Mouse (Mus musculus) telencephalon, adult 2 months (tissue): Measurements from ENCODE around the gene Dok7.

Experiments used
- DNase-seq: peaks from one replicate; pipeline ENCODE4 v3.0.0-alpha.2; 2011; ENCODE audit warnings: low read depth, low spot score

Gene Dok7

GRCm38 (mm10) chr5:35057582-35057981 is 1.0 kb downstream of the Dok7 start:
- no peak for DNase-seq

GRCm38 (mm10) chr5:35058216-35058615 is 1.6 kb downstream of the Dok7 start:
- DNase-seq: no peak

DNA sequence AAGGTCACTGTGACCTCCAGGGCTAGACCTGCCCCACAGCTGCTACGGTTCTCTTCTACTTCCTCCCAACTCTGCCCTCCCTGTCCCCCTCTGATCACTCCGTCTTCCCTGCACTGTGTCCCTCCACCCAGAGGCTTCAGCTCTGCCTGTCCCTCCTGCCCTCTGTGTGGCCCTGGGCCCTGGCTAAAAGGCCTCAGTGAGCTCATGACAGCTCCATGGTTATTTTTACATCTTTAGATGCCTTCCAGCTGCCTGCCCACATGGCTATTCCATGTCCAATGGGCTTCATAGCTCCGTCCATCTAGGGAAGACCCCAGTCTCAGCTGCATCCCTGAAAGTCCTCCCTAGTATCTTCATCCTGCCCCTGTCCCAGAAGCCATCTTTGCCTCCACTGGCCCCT is 3.5 kb downstream of the Dok7 start:
- DNase-seq: no peak

GRCm38 (mm10) chr5:35069841-35070240 is 13.3 kb downstream of the Dok7 start:
- DNase-seq: no peak

- DNase-seq: no peak
Observed at GRCm38 (mm10) chr5:35070314-35070713, 13.7 kb downstream of the Dok7 start.

DNA sequence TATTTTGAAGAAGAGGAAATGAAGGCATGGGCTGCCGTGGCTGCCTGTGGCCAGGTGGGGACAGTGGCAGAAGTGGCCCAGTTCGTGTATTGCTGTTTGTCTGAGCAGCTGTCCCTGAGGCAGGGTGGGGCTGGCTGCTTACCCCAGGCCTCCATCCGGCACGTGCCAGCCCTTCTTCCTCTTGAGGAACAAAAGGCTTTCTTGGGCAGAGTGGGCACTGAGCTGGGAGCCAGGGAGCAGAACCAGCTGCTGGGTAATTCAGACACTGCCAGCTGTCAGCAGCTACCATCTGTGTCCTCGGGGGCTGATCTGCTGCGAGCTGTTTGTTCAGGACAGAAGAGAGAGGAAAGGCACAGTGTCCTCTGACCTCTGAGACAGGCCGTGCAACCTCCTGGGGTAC is 14.4 kb downstream of the Dok7 start:
- DNase-seq: peak; percentile 34

DNA sequence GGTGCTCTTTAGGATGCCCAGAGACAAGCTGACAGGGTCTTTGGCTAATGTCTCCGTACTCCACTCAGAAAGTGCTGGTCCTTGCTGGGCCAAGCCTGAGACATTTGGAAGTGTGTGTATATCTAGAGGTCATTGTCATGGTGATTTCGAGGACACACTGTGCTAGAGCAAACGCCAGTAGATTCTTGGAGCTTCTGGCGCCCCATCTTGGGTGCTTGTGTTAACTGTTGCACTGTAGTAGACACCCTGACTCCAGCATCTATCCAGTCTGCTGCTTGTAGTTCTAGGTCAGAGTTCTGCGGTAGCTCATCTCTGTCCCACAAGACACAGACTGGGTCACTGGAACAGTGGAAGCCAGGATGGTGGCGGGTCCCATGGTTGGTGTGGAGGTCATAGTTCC is 15.3 kb downstream of the Dok7 start:
- DNase-seq: no peak

DNA sequence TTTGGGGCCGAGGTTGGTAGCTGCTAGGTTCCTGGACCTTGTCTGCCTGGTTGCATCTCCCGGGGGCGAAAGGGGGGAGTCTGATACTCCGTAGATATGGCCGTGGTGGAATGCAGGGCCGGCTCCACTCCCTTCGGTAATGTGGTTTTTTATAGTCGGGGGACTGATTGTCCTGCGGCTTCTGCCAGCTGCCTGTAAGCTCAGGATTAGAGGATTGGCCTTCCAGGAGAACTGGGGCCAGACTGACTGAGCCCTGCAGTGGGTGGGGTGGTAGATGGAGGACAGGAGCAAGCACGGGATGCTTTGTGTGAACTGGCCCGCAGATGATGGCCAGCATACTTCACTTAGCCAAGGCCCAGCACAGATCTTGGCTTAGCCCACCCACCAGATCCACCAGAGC is 16.7 kb downstream of the Dok7 start:
- DNase-seq: no peak

- no peak for DNase-seq
Observed at GRCm38 (mm10) chr5:35073992-35074391, 17.4 kb downstream of the Dok7 start.

DNA sequence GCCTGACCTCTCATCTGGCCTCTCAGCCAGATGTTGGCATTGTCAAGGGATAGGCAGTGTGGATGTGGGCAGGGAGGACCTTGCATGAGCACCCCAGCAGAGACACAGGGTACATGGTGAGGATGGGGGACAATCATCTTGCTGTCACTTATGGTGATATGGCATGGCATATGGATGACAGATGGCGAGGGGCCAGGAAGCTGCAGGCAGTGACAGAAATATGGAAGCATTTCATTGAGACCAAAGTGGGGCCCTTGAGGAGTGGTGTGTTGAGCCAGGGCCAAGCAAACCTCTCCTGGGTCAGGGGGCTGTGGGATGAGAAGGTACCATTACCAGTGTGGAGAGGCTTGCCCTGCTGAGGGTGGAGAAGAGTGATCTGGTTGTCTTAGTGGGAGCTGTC is 19.8 kb downstream of the Dok7 start:
- no peak for DNase-seq

GRCm38 (mm10) chr5:35079101-35079500 is 22.5 kb downstream of the Dok7 start:
- DNase-seq: no peak

- DNase-seq: no peak
Observed at GRCm38 (mm10) chr5:35084913-35085312, 28.3 kb downstream of the Dok7 start.

DNA sequence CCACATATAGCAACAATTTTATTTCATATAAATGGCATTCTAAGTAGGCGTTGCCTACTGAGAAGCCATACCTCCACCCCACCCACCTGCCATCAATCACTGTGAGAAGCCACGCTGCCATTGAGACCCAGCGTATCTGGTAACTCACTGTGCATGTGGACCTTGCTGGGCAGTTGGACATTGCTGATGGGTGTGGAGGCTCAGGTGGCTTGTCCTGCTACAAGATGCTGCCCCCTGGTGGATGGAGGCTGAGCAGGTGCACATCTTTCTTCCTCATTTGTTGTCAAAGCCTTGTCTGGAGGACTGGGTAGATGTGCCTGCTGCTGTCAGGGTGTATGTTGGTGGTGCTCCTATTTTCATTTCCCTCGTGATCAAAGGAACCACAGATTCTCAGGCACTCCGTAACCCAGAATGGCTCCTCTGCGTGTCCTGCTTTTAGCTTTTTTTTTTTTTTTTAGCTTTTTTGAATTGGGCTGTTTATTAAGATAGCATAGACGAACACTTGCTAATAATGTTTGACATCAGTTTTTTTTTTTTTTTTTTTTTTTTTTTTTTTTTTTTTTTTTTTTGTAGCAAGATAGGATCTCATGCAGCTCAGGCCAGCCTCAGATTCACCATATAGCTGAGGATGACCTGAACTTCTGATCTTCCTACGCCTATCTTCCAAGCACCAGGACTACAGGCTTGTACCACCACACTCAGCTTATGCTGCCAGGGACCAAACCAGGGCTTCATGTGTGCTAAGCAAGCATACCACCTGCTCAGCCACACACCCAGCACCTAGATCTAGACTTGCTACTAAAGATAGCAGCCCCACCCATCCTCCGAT is 32.4 kb downstream of the Dok7 start:
- DNase-seq: no peak

GRCm38 (mm10) chr5:35089614-35089963 is 33.0 kb downstream of the Dok7 start:
- DNase-seq: no peak

DNA sequence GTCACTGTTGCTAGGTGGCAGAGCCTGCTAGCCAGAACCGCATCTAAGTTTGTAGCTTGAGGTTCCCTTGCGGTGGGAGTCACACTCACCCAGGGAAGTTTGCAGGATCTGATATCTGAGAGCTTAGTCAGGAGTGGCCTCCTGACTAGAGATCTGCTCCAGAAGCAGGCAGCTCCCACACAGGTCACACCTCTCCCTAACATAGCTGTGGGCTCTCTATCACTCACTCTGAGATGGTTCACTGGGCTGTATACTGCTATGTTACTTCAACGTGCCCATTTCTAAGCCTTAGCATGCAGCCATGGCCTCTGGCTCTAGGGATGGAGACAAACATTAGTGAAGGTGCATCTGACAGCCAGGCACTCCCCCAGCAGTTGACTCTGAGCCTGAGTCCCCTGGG is 35.1 kb downstream of the Dok7 start:
- no peak for DNase-seq

GRCm38 (mm10) chr5:35103086-35103485 is 46.5 kb downstream of the Dok7 start:
- DNase-seq: no peak

- DNase-seq: no peak
Observed at GRCm38 (mm10) chr5:35103528-35103927, 47.0 kb downstream of the Dok7 start.

- DNase-seq: no peak
Observed at GRCm38 (mm10) chr5:35104183-35104959, 47.8 kb downstream of the Dok7 start.

- peak; percentile 91 for DNase-seq
Observed at GRCm38 (mm10) chr5:35104960-35105921, 48.7 kb downstream of the Dok7 start, which contains the start of gene Lrpap1. TSS of gene Lrpap1 (minus strand) at chr5:35105766.

DNA sequence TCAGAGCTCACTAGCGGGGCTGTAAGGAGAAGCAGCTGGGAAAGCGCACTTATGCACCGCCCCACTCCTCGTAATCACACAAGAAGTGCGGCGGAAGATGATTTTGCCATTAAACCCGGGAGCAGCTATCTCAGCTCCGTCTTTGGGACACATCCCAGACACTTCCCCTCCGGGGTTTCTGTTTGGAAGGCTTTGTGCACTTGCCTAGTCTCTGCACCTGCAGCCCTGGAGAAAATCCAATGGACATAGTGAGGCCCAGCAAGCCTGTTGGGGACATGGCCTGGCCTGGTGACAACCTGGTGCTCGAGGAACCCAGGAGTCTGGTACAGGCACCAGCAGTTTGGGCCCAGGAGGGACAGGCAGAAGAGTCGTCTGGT is 49.3 kb downstream of the Dok7 start:
- no peak for DNase-seq

GRCm38 (mm10) chr5:35112444-35112843 is 55.9 kb downstream of the Dok7 start:
- DNase-seq: peak; percentile 65

- no peak for DNase-seq
Observed at GRCm38 (mm10) chr5:35116002-35116401, 59.4 kb downstream of the Dok7 start.
